Mouse (Mus musculus): ENCODE data around the gene Syt11.
"Not testable (repeated sequence)": the region's sequence is repeated elsewhere in the genome, so short reads cannot be mapped to it uniquely, and the experiment has no call there.

Syt11 gene

GRCm38 (mm10) chr3:88774939-88775841 lies at the start of gene Syt11:
Gene Syt11 (minus strand): TSS chr3:88775164.
- DNase-seq (ENCODE audit: low read depth, low spot score): peak; percentile 62

- DNase-seq (ENCODE audit: low read depth, low spot score): no peak
Measured at GRCm38 (mm10) chr3:88803910-88804540, 29.1 kb upstream of the Syt11 start.

- DNase-seq (ENCODE audit: low read depth, low spot score): not testable (repeated sequence)
Measured at GRCm38 (mm10) chr3:88797507-88797906, 22.5 kb upstream of the Syt11 start.

GRCm38 (mm10) chr3:88788033-88788432 lies 13.1 kb upstream of the Syt11 start:
- not testable (repeated sequence) for DNase-seq (ENCODE audit: low read depth, low spot score)

- not testable (repeated sequence) for DNase-seq (ENCODE audit: low read depth, low spot score)
Measured at GRCm38 (mm10) chr3:88786805-88787204, 11.8 kb upstream of the Syt11 start.

GRCm38 (mm10) chr3:88786323-88786722 lies 11.4 kb upstream of the Syt11 start:
- not testable (repeated sequence) for DNase-seq (ENCODE audit: low read depth, low spot score)

- DNase-seq (ENCODE audit: low read depth, low spot score): no peak
Measured at GRCm38 (mm10) chr3:88784889-88785288, 9.9 kb upstream of the Syt11 start.

- DNase-seq (ENCODE audit: low read depth, low spot score): not testable (repeated sequence)
Measured at GRCm38 (mm10) chr3:88773163-88773562, 1.8 kb downstream of the Syt11 start.

GRCm38 (mm10) chr3:88772399-88772798 lies 2.6 kb downstream of the Syt11 start:
- peak; percentile 91 for DNase-seq (ENCODE audit: low read depth, low spot score)

- DNase-seq (ENCODE audit: low read depth, low spot score): not testable (repeated sequence)
Measured at GRCm38 (mm10) chr3:88771941-88772280, 3.1 kb downstream of the Syt11 start.

- peak; percentile 90 for DNase-seq (ENCODE audit: low read depth, low spot score)
Measured at GRCm38 (mm10) chr3:88771189-88771940, 3.6 kb downstream of the Syt11 start.

- peak; percentile 37 for DNase-seq (ENCODE audit: low read depth, low spot score)
Measured at GRCm38 (mm10) chr3:88762401-88762831, 12.5 kb downstream of the Syt11 start.

GRCm38 (mm10) chr3:88761619-88762018 lies 13.3 kb downstream of the Syt11 start:
- no peak for DNase-seq (ENCODE audit: low read depth, low spot score)

- no peak for DNase-seq (ENCODE audit: low read depth, low spot score)
Measured at GRCm38 (mm10) chr3:88758045-88758500, 16.9 kb downstream of the Syt11 start.

GRCm38 (mm10) chr3:88756276-88756675 lies 18.7 kb downstream of the Syt11 start:
- no peak for DNase-seq (ENCODE audit: low read depth, low spot score)

GRCm38 (mm10) chr3:88755541-88755940 lies 19.4 kb downstream of the Syt11 start:
- DNase-seq (ENCODE audit: low read depth, low spot score): no peak

GRCm38 (mm10) chr3:88754283-88754682 lies 20.7 kb downstream of the Syt11 start:
- DNase-seq (ENCODE audit: low read depth, low spot score): no peak

- no peak for DNase-seq (ENCODE audit: low read depth, low spot score)
Measured at GRCm38 (mm10) chr3:88746871-88747231, 28.1 kb downstream of the Syt11 start.

- DNase-seq (ENCODE audit: low read depth, low spot score): no peak
Measured at GRCm38 (mm10) chr3:88746139-88746870, 28.7 kb downstream of the Syt11 start.

- no peak for DNase-seq (ENCODE audit: low read depth, low spot score)
Measured at GRCm38 (mm10) chr3:88745534-88745933, 29.4 kb downstream of the Syt11 start.

- DNase-seq (ENCODE audit: low read depth, low spot score): no peak
Measured at GRCm38 (mm10) chr3:88740147-88740546, 34.8 kb downstream of the Syt11 start.

Data from CD4-positive helper T cell, adult 2 months (primary cell).